Mouse (Mus musculus) lung, postnatal 0 days (tissue): ENCODE data around the gene Ttc16.
A peak's percentile ranks its signal among the peaks of the same experiment; 100 is the strongest.

Source experiments
- CTCF ChIP-seq: IDR thresholded peaks from 2 replicates; pipeline ENCODE4 v1.5.1; 2016; ENCODE audit warnings: antibody characterized with exemption, mild to moderate bottlenecking
- EP300 ChIP-seq: IDR thresholded peaks from 2 replicates; pipeline ENCODE4 v1.6.1; 2016; ENCODE audit warnings: antibody characterized with exemption, mild to moderate bottlenecking, control low read depth

- TF ChIP-seq CTCF = peak; percentile 27; the same call in 1 of the 2 replicates
- TF ChIP-seq EP300 = peak; percentile 44; the same call in 1 of the 2 replicates
Measured at GRCm38 (mm10) chr2:32714987-32715425, 60.4 kb downstream of the Ttc16 start.
